Mouse (Mus musculus) lung, adult 2 months (tissue): ENCODE data around the gene Vti1a.

Experiments used
- CTCF ChIP-seq: fragments of 200-500 bp; IDR thresholded peaks from 2 replicates; pipeline ENCODE4 v1.5.1; 2011; ENCODE audit warnings: mild to moderate bottlenecking, low read length, control low read depth; ENCODE audit not compliant: insufficient read depth
- POLR2A ChIP-seq: fragments of 200-500 bp; IDR thresholded peaks from 2 replicates; pipeline ENCODE4 v1.6.1; 2011; ENCODE audit warnings: low read depth, mild to moderate bottlenecking, control low read depth, low read length, borderline replicate concordance; ENCODE audit errors: extremely low read depth

- TF ChIP-seq POLR2A (no peak), CTCF (no peak)
Measured at GRCm38 (mm10) chr19:55461963-55462362, 145.9 kb downstream of the Vti1a start.
